Mouse (Mus musculus): ENCODE measurements around the gene Tmem107. TPM values are rescaled to one million over a fixed set of nuclear protein-coding genes. Genes with fewer than 3 reads are reported as not detected.

The Tmem107 gene
- polyA plus RNA-seq, 1 experiment: 13.4 TPM

DNA sequence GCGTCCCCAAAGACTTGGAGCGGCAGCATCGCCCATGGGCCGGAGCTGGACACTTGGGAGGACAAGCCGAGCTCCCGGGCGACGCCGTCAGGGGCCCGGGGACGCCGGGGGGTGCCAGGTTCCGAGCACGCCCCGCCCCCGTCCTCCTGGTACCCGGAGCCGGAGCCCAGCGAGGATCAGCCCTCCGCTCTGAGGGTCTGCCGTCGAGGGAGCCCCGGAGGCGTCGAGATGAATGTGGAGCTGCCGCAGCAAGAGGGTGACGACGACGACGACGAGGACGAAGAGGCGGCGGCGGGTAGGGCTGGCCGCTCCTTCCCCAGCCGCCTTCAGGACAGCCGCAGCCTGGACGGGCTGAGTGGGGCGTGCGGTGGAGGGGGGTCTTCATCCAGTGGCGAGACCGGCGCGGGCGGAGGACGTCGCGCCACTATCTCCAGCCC, 10.6 kb upstream of the Tmem107 start:
- WGBS: under 1% methylated on average over 49 of the region's 49 CpGs
- Histone ChIP-seq H3K4me1 (ENCODE audit: control insufficient read depth, insufficient read depth, low read length) (peaks cover 4% of the 10 kb centered on the region; the same call in 1 of the 2 replicates), H3K27me3 (ENCODE audit: control insufficient read depth, insufficient read depth, low read length) (no peaks in the 10 kb centered on the region), H3K4me3 (replicated peaks; ENCODE audit: insufficient read depth, low read depth, low read length) (peak overlapping the region; percentile 84), H3K27ac (ENCODE audit: insufficient read depth, low read length) (peak overlapping the region; percentile 63)
- TF ChIP-seq POLR2A (IDR thresholded peaks at IDR 0.05; ENCODE audit: borderline replicate concordance, insufficient read depth, low read length) (no peak), CTCF (IDR thresholded peaks at IDR 0.05; ENCODE audit: borderline replicate concordance, insufficient read depth, low read depth, low read length) (no peak)
- peak in 1 of 2 experiments; percentile 66 for DNase-seq

DNA sequence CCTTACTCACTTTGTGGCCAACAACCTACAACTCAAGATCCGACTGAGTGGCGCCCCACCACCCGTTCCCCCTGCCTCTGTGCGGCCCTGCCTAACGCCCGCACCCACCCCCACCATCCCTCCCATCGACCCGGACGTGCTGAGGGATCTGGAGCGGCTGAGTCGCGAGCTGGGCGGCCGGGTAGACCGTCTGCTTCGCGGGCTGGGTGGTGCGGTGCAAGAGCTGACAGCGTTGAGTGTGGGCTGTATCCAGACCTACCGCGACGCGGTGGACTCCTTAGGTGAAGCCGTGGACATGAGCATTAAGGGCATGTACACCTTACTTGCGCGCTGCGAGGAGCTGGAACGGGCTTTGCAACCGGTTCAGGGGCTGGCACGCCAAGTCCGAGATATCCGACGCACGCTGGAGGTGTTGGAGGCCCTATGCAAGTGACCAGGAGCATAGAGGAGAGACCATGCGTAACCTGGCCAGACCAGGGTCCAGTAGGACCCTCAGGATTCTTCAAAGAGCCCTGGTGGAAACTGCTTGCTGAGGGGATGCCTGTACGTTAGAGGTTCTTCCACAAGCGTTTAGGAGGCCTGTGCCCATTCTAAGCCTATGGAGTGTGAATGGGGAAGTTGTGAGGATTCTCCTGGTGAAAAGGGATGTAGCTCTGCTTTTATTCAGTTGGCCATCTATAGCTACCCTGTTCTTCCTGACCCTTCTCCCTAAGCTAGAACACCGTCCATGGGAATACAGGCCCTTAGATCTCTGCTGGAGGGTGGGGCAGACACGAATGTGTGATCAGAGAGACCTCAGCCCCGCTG, 10.0 kb upstream of the Tmem107 start:
- TF ChIP-seq CTCF (IDR thresholded peaks at IDR 0.05; ENCODE audit: borderline replicate concordance, insufficient read depth, low read depth, low read length): no peak
- no peak for TF ChIP-seq POLR2A (IDR thresholded peaks at IDR 0.05; ENCODE audit: borderline replicate concordance, insufficient read depth, low read length)
- Histone ChIP-seq H3K27me3 (ENCODE audit: control insufficient read depth, insufficient read depth, low read length) (no peaks in the 10 kb centered on the region), H3K4me1 (ENCODE audit: control insufficient read depth, insufficient read depth, low read length) (peaks cover 4% of the 10 kb centered on the region; the same call in 1 of the 2 replicates), H3K4me3 (replicated peaks; ENCODE audit: insufficient read depth, low read depth, low read length) (peak overlapping the region; percentile 84), H3K27ac (ENCODE audit: insufficient read depth, low read length) (peak overlapping the region; percentile 63; the same call in 1 of the 2 replicates)
- 3% methylated on average over 40 of the region's 40 CpGs for WGBS
- peak; percentile 49 to 55 for DNase-seq

GRCm38 (mm10) chr11:69061255-69061912, 9.2 kb upstream of the Tmem107 start:
- Histone ChIP-seq H3K4me1 (ENCODE audit: control insufficient read depth, insufficient read depth, low read length) (peaks cover 4% of the 10 kb centered on the region; the same call in 1 of the 2 replicates), H3K27me3 (ENCODE audit: control insufficient read depth, insufficient read depth, low read length) (no peaks in the 10 kb centered on the region), H3K4me3 (replicated peaks; ENCODE audit: insufficient read depth, low read depth, low read length) (peak overlapping the region; percentile 84), H3K27ac (ENCODE audit: insufficient read depth, low read length) (no peak overlapping the region)
- TF ChIP-seq POLR2A (IDR thresholded peaks at IDR 0.05; ENCODE audit: borderline replicate concordance, insufficient read depth, low read length): no peak
- TF ChIP-seq CTCF (IDR thresholded peaks at IDR 0.05; ENCODE audit: borderline replicate concordance, insufficient read depth, low read depth, low read length): no peak
- peak; percentile 26 to 44 for DNase-seq
- WGBS: 22% methylated on average over 17 of the region's 17 CpGs

- Histone ChIP-seq H3K4me3 (replicated peaks; ENCODE audit: insufficient read depth, low read depth, low read length) (peak overlapping the region; percentile 95), H3K4me1 (ENCODE audit: control insufficient read depth, insufficient read depth, low read length) (peaks cover 4% of the 10 kb centered on the region; the same call in 1 of the 2 replicates), H3K27me3 (ENCODE audit: control insufficient read depth, insufficient read depth, low read length) (no peaks in the 10 kb centered on the region), H3K27ac (ENCODE audit: insufficient read depth, low read length) (no peak overlapping the region)
- TF ChIP-seq POLR2A (IDR thresholded peaks at IDR 0.05; ENCODE audit: borderline replicate concordance, insufficient read depth, low read length): peak; percentile 19; the same call in 1 of the 2 replicates
- no peak for TF ChIP-seq CTCF (IDR thresholded peaks at IDR 0.05; ENCODE audit: borderline replicate concordance, insufficient read depth, low read depth, low read length)
- DNase-seq: peak; percentile 73 to 78
- WGBS: 2% methylated on average over 17 of the region's 17 CpGs
Observed at GRCm38 (mm10) chr11:69062194-69062760, 8.3 kb upstream of the Tmem107 start.

DNA sequence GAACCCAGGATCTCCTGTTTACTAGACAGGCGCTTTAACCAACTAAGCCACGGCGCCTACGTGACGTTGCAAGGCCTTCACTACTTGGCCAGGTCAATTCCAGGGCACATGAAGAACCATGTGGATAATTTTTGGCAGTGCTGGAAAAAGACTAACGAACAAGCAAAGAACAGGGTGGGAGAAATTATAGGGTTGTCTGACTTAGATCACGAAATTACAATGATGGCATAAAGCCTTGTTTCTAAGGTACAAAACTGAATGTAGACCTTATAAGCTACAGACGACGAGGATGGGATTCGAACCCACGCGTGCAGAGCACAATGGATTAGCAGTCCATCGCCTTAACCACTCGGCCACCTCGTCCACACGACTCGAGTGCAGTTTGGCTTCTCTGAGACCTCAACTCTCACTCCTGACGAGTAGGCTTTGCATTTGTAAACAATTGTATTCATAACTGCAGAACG, 7.8 kb upstream of the Tmem107 start:
- WGBS: under 1% methylated on average over 19 of the region's 19 CpGs
- H3K27ac ChIP-seq (ENCODE audit: insufficient read depth, low read length): no peak overlapping the region
- peak overlapping the region; percentile 95 for H3K4me3 ChIP-seq (replicated peaks; ENCODE audit: insufficient read depth, low read depth, low read length)
- no peaks in the 10 kb centered on the region for H3K27me3 ChIP-seq (ENCODE audit: control insufficient read depth, insufficient read depth, low read length)
- H3K4me1 ChIP-seq (ENCODE audit: control insufficient read depth, insufficient read depth, low read length): peaks cover 4% of the 10 kb centered on the region; the same call in 1 of the 2 replicates
- peak; percentile 91 to 97 for DNase-seq
- TF ChIP-seq CTCF (IDR thresholded peaks at IDR 0.05; ENCODE audit: borderline replicate concordance, insufficient read depth, low read depth, low read length) (no peak), POLR2A (IDR thresholded peaks at IDR 0.05; ENCODE audit: borderline replicate concordance, insufficient read depth, low read length) (no peak)

DNA sequence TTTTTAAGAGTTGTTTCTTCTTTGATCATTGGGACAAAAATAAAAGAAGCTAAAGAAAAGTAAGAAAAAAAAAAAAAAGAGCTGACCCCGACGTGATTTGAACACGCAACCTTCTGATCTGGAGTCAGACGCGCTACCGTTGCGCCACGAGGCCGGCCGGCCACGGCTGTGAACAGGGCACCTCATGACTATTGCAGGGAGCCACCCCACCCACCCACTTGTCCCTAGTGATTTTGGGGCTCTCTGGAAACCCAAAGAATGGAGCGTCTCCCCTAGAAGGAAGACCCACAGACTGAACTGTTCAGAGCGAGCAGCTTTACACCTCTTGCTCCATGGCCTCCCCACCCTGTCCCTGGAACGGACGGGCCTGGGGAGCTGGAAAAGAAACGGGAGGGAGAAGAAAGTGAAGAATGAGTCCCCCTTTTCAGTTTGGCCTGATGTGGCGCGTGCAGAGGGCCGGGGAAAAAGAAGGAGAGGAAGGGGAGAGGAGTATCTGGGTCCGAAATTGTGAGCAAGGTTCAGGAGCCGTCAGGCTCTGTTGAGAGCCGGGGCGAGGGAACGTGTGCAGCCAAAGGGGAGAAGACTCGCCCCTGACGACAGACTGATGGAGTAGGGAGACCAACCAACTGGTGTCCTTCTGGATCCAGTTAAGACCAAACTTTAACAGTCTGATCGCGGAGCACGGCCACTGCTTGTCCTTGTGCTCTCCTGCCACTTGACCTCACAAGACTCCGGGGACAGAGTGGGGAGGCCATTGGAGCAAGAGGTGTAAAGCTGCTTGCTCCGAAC, 7.0 kb upstream of the Tmem107 start:
- Histone ChIP-seq H3K4me1 (ENCODE audit: control insufficient read depth, insufficient read depth, low read length) (peaks cover 4% of the 10 kb centered on the region; the same call in 1 of the 2 replicates), H3K4me3 (replicated peaks; ENCODE audit: insufficient read depth, low read depth, low read length) (peak overlapping the region; percentile 95), H3K27ac (ENCODE audit: insufficient read depth, low read length) (0 out of 2 replicates have a peak overlapping the region, but pooled peaks have one; percentile 2), H3K27me3 (ENCODE audit: control insufficient read depth, insufficient read depth, low read length) (no peaks in the 10 kb centered on the region)
- TF ChIP-seq CTCF (IDR thresholded peaks at IDR 0.05; ENCODE audit: borderline replicate concordance, insufficient read depth, low read depth, low read length) (no peak), POLR2A (IDR thresholded peaks at IDR 0.05; ENCODE audit: borderline replicate concordance, insufficient read depth, low read length) (0 out of 2 replicates have a peak, but pooled peaks have one; percentile 13)
- peak; percentile 71 to 86 for DNase-seq
- WGBS: under 1% methylated on average over 31 of the region's 31 CpGs

Data from cerebellum, adult 2 months (tissue).